Mouse (Mus musculus) forebrain, embryonic 12.5 days (tissue): ENCODE measurements around the gene Cntn3. TPM values are rescaled to one million over a fixed set of nuclear protein-coding genes. Genes with fewer than 3 reads are reported as not detected.

Experiments
- ATAC-seq: fragments of 200-750 bp; cut with Nextera tagmentation; 2 replicates; pipeline ENCODE4 v1.8.0; 2017; ENCODE audit warnings: moderate TSS enrichment; ENCODE audit not compliant: low FRiP score
- H3K27ac ChIP-seq: fragments of 300-500 bp; sonication (generic); 2 replicates; pipeline ENCODE4 v1.5.1; 2016; ENCODE audit warnings: mild to moderate bottlenecking
- H3K27me3 ChIP-seq: fragments of 300-500 bp; sonication (generic); 2 replicates; pipeline ENCODE4 v1.6.1; 2016; ENCODE audit warnings: mild to moderate bottlenecking
- H3K36me3 ChIP-seq: fragments of 300-500 bp; sonication (generic); replicated peaks from 2 replicates; pipeline ENCODE4 v1.6.1; 2016; ENCODE audit warnings: mild to moderate bottlenecking
- H3K4me1 ChIP-seq: fragments of 300-500 bp; sonication (generic); 2 replicates; pipeline ENCODE4 v1.6.1; 2016
- H3K4me2 ChIP-seq: fragments of 300-500 bp; sonication (generic); 2 replicates; pipeline ENCODE4 v1.6.1; 2016; ENCODE audit warnings: mild to moderate bottlenecking, moderate library complexity
- H3K4me3 ChIP-seq: fragments of 300-500 bp; sonication (generic); replicated peaks from 2 replicates; pipeline ENCODE4 v1.5.1; 2016; ENCODE audit warnings: mild to moderate bottlenecking
- H3K9ac ChIP-seq: fragments of 300-500 bp; sonication (generic); 2 replicates; pipeline ENCODE4 v1.6.1; 2016; ENCODE audit warnings: mild to moderate bottlenecking
- H3K9me3 ChIP-seq: fragments of 300-500 bp; sonication (generic); 2 replicates; pipeline ENCODE4 v1.6.1; 2016
- WGBS: fragments of 180-500 bp; shearing (Covaris S2); methylation state at CpG from one replicate; pipeline ENCODE4 v1.1.7; 2016; 5-methylcytosine and 5-hydroxymethylcytosine counted together
- polyA plus RNA-seq: library from polyadenylated mRNA; unstranded; fragments of >200 nt; fragmentation: Nextera tagmentation; extraction: Ambion mirVana; gene quantifications from 2 replicates; pipeline ENCODE4 v1.2.1, GENCODE M21; 2016

Cntn3 gene
- polyA plus RNA-seq, 1 experiment from 2014 or later = 1.1 TPM

GRCm38 (mm10) chr6:102161186-102161585 is 411.7 kb downstream of the Cntn3 start:
- H3K4me1 ChIP-seq = no peaks in the 10 kb centered on the region
- H3K27ac ChIP-seq = no peak overlapping the region
- H3K27me3 ChIP-seq = no peaks in the 10 kb centered on the region
- H3K9me3 ChIP-seq = no peaks in the 10 kb centered on the region
- WGBS = 71% methylated on average over 3 of the region's 3 CpGs
- H3K4me3 ChIP-seq = no peak overlapping the region
- ATAC-seq = no peak
- no peak overlapping the region for H3K9ac ChIP-seq
- H3K4me2 ChIP-seq = no peak overlapping the region
- H3K36me3 ChIP-seq = no peaks in the 10 kb centered on the region

GRCm38 (mm10) chr6:102121676-102122075 is 451.2 kb downstream of the Cntn3 start:
- no peak for ATAC-seq
- Histone ChIP-seq H3K27ac (no peak overlapping the region), H3K27me3 (no peaks in the 10 kb centered on the region), H3K9me3 (no peaks in the 10 kb centered on the region), H3K36me3 (no peaks in the 10 kb centered on the region), H3K4me3 (no peak overlapping the region), H3K4me2 (no peak overlapping the region), H3K9ac (no peak overlapping the region), H3K4me1 (no peaks in the 10 kb centered on the region)
- 95% methylated on average over 4 of the region's 4 CpGs for WGBS

DNA sequence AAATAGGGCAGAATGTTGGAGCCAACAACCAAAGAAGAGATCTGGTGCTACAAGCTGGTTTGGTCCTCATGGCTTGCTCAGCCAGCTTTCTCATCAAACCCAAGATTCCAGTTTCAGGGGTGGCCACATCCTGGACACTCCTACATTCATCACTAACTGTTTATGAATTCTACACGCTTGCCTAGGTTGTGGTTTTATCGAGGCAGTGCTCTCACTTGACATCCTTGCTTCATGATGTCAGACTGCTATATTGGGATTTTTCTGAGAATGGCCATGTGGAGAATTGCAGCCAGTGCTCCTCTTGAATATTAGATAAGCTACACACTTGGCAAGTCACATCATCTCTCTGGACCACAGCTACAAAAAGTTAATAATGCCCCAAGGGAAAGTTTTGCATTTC is 452.9 kb downstream of the Cntn3 start:
- Histone ChIP-seq H3K4me2 (no peak overlapping the region), H3K4me3 (no peak overlapping the region), H3K27ac (no peak overlapping the region), H3K36me3 (no peaks in the 10 kb centered on the region), H3K27me3 (no peaks in the 10 kb centered on the region), H3K9ac (no peak overlapping the region), H3K9me3 (no peaks in the 10 kb centered on the region), H3K4me1 (no peaks in the 10 kb centered on the region)
- ATAC-seq = no peak
- 76% methylated on average over 2 of the region's 2 CpGs for WGBS

- H3K9ac ChIP-seq = no peak overlapping the region
- no peaks in the 10 kb centered on the region for H3K9me3 ChIP-seq
- no peak overlapping the region for H3K4me3 ChIP-seq
- no peak overlapping the region for H3K27ac ChIP-seq
- no peak for ATAC-seq
- H3K27me3 ChIP-seq = no peaks in the 10 kb centered on the region
- 75% methylated on average over 2 of the region's 2 CpGs for WGBS
- no peaks in the 10 kb centered on the region for H3K36me3 ChIP-seq
- no peaks in the 10 kb centered on the region for H3K4me1 ChIP-seq
- H3K4me2 ChIP-seq = no peak overlapping the region
Measured at GRCm38 (mm10) chr6:102113629-102114028, 459.3 kb downstream of the Cntn3 start.
